Mouse (Mus musculus) gastrocnemius, adult 18-20 months (tissue): ENCODE data around the gene Sorbs2. TPM values are rescaled to one million over a fixed set of nuclear protein-coding genes. Genes with fewer than 3 reads are reported as not detected.

Experiments used
- DNase-seq: peaks from one replicate; pipeline ENCODE4 v3.0.0; 2021; ENCODE audit warnings: low spot score
- total RNA-seq, 2 experiments: library from RNA; stranded (reverse); gene quantifications; 2 replicates each; pipeline ENCODE4 v1.2.3; 2021

The Sorbs2 gene
- total RNA-seq, 2 experiments from 2014 or later, result 60.1 to 97.5 TPM

DNA sequence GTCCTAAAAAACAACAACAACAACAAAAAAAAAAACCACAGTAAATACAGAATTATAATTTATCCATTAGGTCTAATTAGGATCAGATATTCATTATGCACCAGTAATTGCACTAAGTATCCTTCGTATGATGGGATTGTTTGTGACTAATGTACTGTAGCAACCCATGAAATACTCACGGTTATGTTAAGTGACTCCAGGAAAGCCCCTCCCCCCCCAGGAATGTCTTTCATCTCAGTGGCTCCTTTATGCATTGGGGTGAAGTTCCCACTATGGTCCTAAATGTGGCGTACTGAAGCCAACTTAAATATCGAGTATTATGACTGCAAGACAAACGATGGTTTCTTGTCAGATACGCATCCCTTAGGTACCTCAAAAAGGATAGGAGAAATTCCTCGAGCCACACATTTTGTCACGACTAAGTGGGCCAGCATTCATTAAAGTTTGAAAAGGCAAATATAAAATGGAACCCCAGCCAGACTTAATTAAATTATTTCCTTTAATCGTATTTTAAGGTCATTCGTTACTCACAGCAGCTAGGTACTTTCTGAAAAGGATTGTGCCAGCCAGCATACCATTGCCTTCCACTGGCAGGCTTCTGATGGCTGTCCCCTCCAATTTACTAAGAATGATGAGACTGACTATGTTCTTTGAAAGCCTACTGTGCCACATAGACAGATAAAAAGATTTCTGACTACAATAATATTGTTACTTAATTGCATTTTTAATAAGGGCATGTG lies 169.7 kb downstream of the Sorbs2 start:
- no peak for DNase-seq

GRCm38 (mm10) chr8:45677854-45678241 lies 170.3 kb downstream of the Sorbs2 start:
- DNase-seq, result no peak

DNA sequence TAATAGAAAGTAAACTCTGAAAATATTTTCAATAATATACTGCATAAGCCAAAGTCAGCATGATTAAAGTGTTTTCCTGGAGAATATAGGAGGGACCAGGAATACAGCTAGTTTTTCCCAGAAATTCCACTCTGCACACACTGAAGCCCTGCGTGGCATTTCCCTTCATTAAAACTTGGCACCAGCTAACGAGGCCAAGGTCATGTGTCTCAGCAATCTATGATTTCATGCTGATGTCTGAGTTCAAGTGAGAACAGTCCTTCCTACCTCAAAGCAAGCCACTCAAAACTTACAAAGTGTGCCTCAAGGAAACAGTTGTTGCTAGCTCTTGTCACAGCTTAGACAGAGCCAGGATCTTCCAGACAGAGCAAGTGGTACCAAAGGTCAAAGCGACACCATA lies 173.6 kb downstream of the Sorbs2 start:
- no peak for DNase-seq

- no peak for DNase-seq
Measured at GRCm38 (mm10) chr8:45682845-45683383, 175.3 kb downstream of the Sorbs2 start.

- peak; percentile 32 for DNase-seq
Measured at GRCm38 (mm10) chr8:45687942-45688695, 180.5 kb downstream of the Sorbs2 start.

GRCm38 (mm10) chr8:45689611-45690207 lies 182.1 kb downstream of the Sorbs2 start:
- no peak for DNase-seq

DNA sequence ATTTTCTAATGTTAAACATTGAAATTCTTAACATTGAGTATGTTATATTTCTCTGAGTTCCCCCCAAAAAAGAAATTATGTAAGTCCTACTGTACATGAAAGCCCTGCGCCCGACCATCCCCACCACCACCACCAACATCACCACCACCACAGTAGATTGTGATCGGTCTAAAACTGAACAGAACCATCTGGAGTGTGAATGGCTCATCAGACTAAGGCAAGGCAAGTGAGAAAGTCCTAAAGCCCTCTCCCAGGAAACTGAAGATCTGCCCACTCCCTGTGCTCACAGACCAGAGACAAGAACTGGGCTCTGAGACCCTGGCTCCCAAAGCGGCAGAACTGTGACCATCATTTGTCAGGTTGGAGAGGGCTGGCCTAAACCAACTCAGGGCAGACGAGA lies 192.5 kb downstream of the Sorbs2 start:
- DNase-seq, result no peak

- DNase-seq, result peak; percentile 67
Measured at GRCm38 (mm10) chr8:45703700-45704101, 196.1 kb downstream of the Sorbs2 start.

DNA sequence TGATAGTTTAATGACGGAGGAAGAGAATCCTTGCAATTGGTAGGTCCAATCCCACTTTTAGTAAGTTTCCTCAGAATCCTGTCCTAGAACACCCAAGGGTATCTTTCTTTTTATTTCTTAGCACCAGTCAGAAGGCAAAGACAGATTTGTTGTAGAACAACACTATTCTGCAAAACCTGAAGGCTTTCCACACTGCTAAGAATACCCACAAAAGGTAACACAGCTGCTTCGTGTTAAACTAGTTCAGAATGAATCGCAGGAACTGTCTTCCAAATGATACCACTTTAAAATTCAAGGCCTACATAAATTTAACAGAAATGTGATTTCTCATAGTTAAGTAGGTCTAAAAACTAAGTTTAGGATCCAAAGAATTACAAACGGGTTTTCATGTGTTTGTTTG lies 201.5 kb downstream of the Sorbs2 start:
- DNase-seq, result no peak

GRCm38 (mm10) chr8:45709734-45710133 lies 202.1 kb downstream of the Sorbs2 start:
- DNase-seq, result no peak

GRCm38 (mm10) chr8:45712610-45713009 lies 205.0 kb downstream of the Sorbs2 start:
- no peak for DNase-seq

- DNase-seq, result no peak
Measured at GRCm38 (mm10) chr8:45714806-45715205, 207.2 kb downstream of the Sorbs2 start.

- no peak for DNase-seq
Measured at GRCm38 (mm10) chr8:45715330-45716027, 207.9 kb downstream of the Sorbs2 start.

- no peak for DNase-seq
Measured at GRCm38 (mm10) chr8:45719776-45720175, 212.2 kb downstream of the Sorbs2 start.

- DNase-seq, result no peak
Measured at GRCm38 (mm10) chr8:45724204-45724603, 216.6 kb downstream of the Sorbs2 start.

DNA sequence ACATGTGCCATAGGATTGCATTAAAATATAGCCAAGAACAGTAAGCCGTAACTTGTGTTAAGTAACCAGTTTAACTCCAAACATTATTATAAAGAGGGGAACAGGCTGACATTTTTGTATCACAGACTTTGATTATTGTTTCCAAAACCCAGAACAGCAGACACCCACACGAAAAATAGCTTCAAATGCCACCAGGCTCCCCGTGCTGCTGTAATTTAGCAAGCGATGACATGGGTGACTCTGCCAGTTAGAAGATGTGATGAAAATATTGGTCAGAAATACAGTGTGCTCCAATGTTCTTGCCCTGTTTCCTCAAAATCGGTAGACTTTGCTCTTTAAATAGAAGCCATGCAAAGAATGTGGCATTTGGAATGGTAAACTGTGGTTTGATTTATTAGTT lies 217.7 kb downstream of the Sorbs2 start:
- no peak for DNase-seq

- no peak for DNase-seq
Measured at GRCm38 (mm10) chr8:45729850-45730382, 222.3 kb downstream of the Sorbs2 start.

- DNase-seq, result no peak
Measured at GRCm38 (mm10) chr8:45730795-45731194, 223.2 kb downstream of the Sorbs2 start.

- DNase-seq, result no peak
Measured at GRCm38 (mm10) chr8:45734071-45734470, 226.5 kb downstream of the Sorbs2 start.

DNA sequence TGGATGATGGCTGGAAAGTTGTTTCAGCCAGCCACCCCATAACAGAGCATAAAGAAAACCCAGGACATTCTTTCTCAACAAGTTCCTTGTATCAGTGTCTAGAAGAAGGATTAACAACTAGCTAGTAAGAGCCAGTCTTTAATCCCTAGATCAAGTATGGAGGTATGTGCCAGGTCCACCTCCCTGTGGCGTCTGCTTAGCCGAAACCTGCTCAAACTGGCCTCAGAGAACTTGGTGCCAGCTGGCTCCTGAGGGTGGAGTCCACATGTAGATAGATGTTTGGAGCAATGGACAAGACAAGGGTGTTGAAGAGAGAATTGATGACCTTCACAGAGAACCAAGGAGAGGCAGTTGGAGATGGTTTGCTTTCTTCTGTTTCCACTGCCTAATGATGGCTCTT lies 229.7 kb downstream of the Sorbs2 start:
- DNase-seq, result no peak

GRCm38 (mm10) chr8:45743326-45743725 lies 235.7 kb downstream of the Sorbs2 start:
- DNase-seq, result no peak
